Mouse (Mus musculus): ENCODE data around the gene Ophn1.

DNA sequence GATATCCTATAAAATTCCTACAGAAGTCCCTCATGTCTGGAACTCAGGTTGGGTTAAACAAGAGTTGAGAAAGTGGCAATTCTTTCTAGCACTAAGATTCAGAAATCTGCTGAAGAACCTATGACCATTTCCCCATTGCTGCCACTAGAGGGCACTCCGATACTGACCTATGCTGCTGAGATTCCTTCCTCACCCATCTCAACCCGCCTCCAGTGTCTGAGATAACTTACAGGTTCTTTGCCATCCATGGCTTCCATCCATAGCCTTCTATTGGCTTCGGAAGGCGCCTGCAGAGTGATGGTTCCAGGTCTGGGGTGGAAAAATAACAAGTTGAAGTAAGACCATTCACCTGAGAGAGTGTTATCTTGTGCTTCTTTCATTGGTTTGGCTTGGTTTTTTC lies 189.2 kb downstream of the Ophn1 start:
- peak; percentile 76 for TF ChIP-seq CTCF (conservative IDR thresholded peaks at IDR 0.05; ENCODE audit: insufficient read depth, insufficient read length, low read depth, low read length)
- no peak for TF ChIP-seq POLR2A (IDR thresholded peaks at IDR 0.05; ENCODE audit: low read depth, low read length)
